Mouse (Mus musculus): Measurements from ENCODE around the gene Zp3.

GRCm38 (mm10) chr5:135996162-135996561 lies 16.3 kb downstream of the Zp3 start:
- TF ChIP-seq EP300 (IDR thresholded peaks at IDR 0.05; ENCODE audit: low read depth) (no peak), CTCF (IDR thresholded peaks at IDR 0.05; ENCODE audit: low read depth) (no peak)

Measured in liver, embryonic 14.5 days (tissue).